Mouse (Mus musculus) heart, embryonic 12.5 days (tissue): Measurements from ENCODE around the gene Gpr108. TPM values are rescaled to one million over a fixed set of nuclear protein-coding genes. Genes with fewer than 3 reads are reported as not detected.

Source experiments
- ATAC-seq: fragments of 200-750 bp; cut with Nextera tagmentation; 2 replicates; pipeline ENCODE4 v1.8.0; 2017; ENCODE audit warnings: moderate TSS enrichment, moderate library complexity; ENCODE audit not compliant: insufficient number of reproducible peaks, low FRiP score
- H3K27ac ChIP-seq: fragments of 300-500 bp; sonication (generic); 2 replicates; pipeline ENCODE4 v1.5.1; 2016; ENCODE audit warnings: mild to moderate bottlenecking, moderate library complexity; ENCODE audit not compliant: poor library complexity, severe bottlenecking
- H3K27me3 ChIP-seq: fragments of 300-500 bp; sonication (generic); replicated peaks from 2 replicates; pipeline ENCODE4 v1.6.1; 2016; ENCODE audit warnings: mild to moderate bottlenecking, moderate library complexity
- H3K36me3 ChIP-seq: fragments of 300-500 bp; sonication (generic); 2 replicates; pipeline ENCODE4 v1.6.1; 2016; ENCODE audit warnings: mild to moderate bottlenecking, moderate library complexity
- H3K4me1 ChIP-seq: fragments of 300-500 bp; sonication (generic); replicated peaks from 2 replicates; pipeline ENCODE4 v1.6.1; 2016; ENCODE audit warnings: mild to moderate bottlenecking
- H3K4me2 ChIP-seq: fragments of 300-500 bp; sonication (generic); 2 replicates; pipeline ENCODE4 v1.6.1; 2016; ENCODE audit warnings: mild to moderate bottlenecking, moderate library complexity
- H3K4me3 ChIP-seq: fragments of 300-500 bp; sonication (generic); 2 replicates; pipeline ENCODE4 v1.5.1; 2016; ENCODE audit warnings: mild to moderate bottlenecking
- H3K9ac ChIP-seq: fragments of 300-500 bp; sonication (generic); 2 replicates; pipeline ENCODE4 v1.6.1; 2016; ENCODE audit warnings: mild to moderate bottlenecking, moderate library complexity
- H3K9me3 ChIP-seq: fragments of 300-500 bp; sonication (generic); replicated peaks from 2 replicates; pipeline ENCODE4 v1.6.1; 2016; ENCODE audit warnings: mild to moderate bottlenecking, moderate library complexity
- WGBS: fragments of 180-500 bp; shearing (Covaris S2); methylation state at CpG from one replicate; pipeline ENCODE4 v1.1.7; 2016; 5-methylcytosine and 5-hydroxymethylcytosine counted together
- polyA plus RNA-seq: library from polyadenylated mRNA; unstranded; fragments of >200 nt; fragmentation: Nextera tagmentation; extraction: Ambion mirVana; gene quantifications from 2 replicates; pipeline ENCODE4 v1.2.1, GENCODE M21; 2016

Gpr108 gene
- polyA plus RNA-seq, 1 experiment from 2014 or later: 24.9 TPM

DNA sequence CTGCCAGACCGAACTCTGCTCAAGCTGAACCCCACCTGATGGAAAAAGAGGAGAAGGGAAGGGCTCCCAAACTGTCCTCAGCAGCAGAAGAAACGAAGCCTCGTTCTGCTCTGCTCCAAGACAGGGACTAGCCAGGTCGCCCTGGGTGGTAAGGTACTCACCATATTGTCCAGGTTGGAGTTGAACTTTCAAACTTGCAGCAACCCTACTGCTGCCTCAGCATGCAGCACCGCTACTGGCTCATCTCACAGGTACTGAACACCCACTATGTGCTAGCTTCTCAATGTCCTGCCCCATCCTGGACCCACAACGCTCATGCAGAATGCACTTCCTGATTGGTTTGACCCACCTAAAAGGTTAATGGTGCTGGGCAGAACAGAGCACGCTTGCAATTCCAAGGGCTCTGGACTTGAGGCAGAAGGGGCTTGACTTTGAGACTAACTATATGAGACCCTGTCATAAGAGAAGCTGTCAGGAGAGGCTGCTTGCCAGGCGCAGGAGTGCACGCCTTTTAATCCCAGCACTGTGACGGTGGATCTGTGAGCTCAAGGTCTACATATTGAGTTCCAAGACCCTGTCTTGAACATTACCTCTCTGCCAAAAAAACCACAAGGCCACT lies 2.8 kb downstream of the Gpr108 start:
- Histone ChIP-seq H3K27me3 (no peaks in the 10 kb centered on the region), H3K36me3 (peaks cover 34% of the 10 kb centered on the region), H3K4me1 (peaks cover 11% of the 10 kb centered on the region), H3K9me3 (peaks cover 3% of the 10 kb centered on the region; the same call in 1 of the 2 replicates), H3K4me3 (no peak overlapping the region), H3K4me2 (no peak overlapping the region), H3K9ac (no peak overlapping the region), H3K27ac (no peak overlapping the region)
- 89% methylated on average over 10 of the region's 10 CpGs for WGBS
- no peak for ATAC-seq

DNA sequence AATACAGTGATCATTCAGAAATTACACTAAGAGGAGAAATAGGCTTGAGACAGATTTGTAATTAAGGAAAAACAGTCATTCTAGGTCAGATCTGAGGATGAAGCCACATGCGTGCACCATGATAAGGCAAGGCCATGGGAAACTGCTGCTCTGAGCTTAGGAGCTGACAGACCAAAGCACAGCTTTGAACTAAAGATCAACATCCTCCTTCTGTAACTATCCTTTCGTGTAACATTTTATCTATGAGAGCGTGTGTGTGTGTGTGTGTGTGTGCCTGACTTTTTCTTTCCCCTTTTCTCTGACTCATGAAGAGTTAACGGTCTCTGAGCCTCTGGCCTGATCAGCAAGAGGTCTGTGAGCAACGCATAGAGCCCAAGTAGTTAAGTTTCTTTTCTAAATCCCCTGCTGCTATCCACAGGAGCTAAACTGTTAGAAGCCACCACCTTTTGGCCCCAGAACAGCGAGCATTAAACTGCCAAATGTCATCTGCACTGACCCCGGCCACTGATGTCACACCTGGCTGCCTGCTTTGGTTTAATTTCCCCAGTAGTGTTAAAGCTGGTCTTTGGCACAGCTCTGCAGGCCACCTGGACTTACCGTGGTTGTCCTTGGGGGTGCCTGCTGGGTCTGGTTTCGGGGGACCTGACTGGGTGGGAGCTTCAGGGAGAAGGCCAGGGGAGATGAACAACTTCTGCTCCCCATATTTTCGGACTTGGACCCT lies 4.4 kb downstream of the Gpr108 start:
- 58% methylated on average over 10 of the region's 10 CpGs for WGBS
- Histone ChIP-seq H3K4me2 (no peak overlapping the region), H3K4me3 (no peak overlapping the region), H3K27me3 (no peaks in the 10 kb centered on the region), H3K9me3 (peaks cover 3% of the 10 kb centered on the region; the same call in 1 of the 2 replicates), H3K9ac (no peak overlapping the region), H3K36me3 (peaks cover 34% of the 10 kb centered on the region), H3K4me1 (peaks cover 10% of the 10 kb centered on the region), H3K27ac (no peak overlapping the region)
- no peak for ATAC-seq

DNA sequence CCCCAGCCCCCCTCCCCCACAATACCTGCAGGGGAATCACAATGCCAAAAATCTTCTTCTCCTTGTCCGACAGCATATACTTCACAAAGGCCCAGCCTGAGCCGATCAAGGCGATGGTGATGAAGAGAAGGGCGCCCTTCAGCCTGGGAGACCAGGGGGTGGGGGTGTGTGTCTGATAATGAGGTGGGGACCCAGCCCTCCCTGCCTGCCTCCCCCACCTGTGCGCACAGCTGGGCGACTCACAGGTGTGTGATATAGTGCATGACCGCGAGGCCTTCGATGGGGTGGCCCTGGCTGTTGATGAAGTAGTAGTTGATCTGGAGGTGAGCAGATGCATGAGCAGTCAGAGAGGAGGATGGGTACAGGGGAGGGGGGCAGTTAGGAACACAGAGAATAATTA lies 11.1 kb downstream of the Gpr108 start:
- H3K9ac ChIP-seq: no peak overlapping the region
- no peak overlapping the region for H3K4me2 ChIP-seq
- WGBS: 87% methylated on average over 9 of the region's 9 CpGs
- H3K36me3 ChIP-seq: peaks cover 49% of the 10 kb centered on the region
- no peak overlapping the region for H3K27ac ChIP-seq
- H3K4me3 ChIP-seq: no peak overlapping the region
- no peak for ATAC-seq
- H3K27me3 ChIP-seq: 0 out of 2 replicates have a peak, but pooled peaks cover 2% of the 10 kb centered on the region
- no peaks in the 10 kb centered on the region for H3K4me1 ChIP-seq
- peaks cover 3% of the 10 kb centered on the region; the same call in 1 of the 2 replicates for H3K9me3 ChIP-seq

DNA sequence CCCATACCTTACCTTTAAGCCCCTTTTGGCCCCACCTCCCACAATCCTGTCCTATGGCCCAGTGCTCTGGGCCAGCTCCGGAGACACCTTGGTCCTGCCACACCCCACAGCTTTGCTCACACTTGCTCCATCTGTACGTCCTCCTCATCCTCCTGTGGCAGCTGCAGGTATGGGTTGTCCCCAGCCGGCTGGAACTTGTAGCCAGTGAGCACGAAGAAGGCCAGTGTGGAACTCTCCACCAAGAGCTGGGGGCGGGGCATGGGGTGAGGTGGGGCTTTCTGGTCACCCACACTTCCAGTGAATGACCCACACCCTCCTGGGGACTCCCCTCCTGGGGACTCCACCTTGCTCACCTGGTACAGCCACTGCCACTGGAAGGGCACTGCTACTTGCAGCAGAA lies 12.4 kb downstream of the Gpr108 start:
- WGBS: 85% methylated on average over 5 of the region's 5 CpGs
- Histone ChIP-seq H3K9me3 (no peaks in the 10 kb centered on the region), H3K4me2 (no peak overlapping the region), H3K9ac (no peak overlapping the region), H3K27me3 (0 out of 2 replicates have a peak, but pooled peaks cover 5% of the 10 kb centered on the region), H3K36me3 (peaks cover 41% of the 10 kb centered on the region), H3K4me1 (no peaks in the 10 kb centered on the region), H3K27ac (no peak overlapping the region), H3K4me3 (no peak overlapping the region)
- ATAC-seq: peak; percentile 23; the same call in 1 of the 2 replicates

DNA sequence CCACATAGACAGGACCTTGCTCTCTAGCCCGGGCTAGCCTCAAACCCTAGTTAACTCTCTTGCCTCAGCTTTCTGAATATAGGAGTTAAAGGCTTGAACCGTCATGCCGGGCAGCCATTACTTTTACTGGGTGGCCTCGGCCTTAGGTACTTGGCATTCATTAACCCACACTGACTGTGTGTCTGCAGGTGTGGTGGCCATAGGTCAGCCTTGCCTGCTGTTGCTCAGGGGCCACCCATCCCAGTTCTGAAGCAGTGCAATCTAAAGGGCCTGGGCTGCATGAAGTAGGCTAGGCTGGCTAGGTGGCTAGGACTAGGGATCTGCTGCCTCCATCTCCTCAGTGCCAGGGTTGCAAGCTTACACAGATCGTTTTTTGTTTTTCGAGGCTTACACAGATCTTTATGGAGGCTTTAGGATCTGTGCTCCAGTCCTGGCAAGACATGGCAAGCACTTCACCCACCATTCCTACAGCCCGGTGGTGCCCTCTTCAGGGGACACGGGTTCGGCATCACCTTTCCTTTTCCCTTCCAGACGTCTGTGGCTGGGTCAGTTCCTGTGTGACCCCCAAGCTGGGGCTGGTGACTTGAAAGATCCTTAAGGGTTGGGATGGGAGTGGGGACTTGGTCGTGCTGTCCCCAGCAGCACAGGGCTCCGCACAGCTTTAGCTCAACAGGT lies 13.9 kb downstream of the Gpr108 start:
- H3K4me3 ChIP-seq: no peak overlapping the region
- H3K4me1 ChIP-seq: no peaks in the 10 kb centered on the region
- no peak overlapping the region for H3K4me2 ChIP-seq
- 0 out of 2 replicates have a peak, but pooled peaks cover 5% of the 10 kb centered on the region for H3K27me3 ChIP-seq
- no peak for ATAC-seq
- H3K27ac ChIP-seq: no peak overlapping the region
- WGBS: 81% methylated on average over 12 of the region's 12 CpGs
- H3K36me3 ChIP-seq: peaks cover 41% of the 10 kb centered on the region
- no peaks in the 10 kb centered on the region for H3K9me3 ChIP-seq
- H3K9ac ChIP-seq: no peak overlapping the region

DNA sequence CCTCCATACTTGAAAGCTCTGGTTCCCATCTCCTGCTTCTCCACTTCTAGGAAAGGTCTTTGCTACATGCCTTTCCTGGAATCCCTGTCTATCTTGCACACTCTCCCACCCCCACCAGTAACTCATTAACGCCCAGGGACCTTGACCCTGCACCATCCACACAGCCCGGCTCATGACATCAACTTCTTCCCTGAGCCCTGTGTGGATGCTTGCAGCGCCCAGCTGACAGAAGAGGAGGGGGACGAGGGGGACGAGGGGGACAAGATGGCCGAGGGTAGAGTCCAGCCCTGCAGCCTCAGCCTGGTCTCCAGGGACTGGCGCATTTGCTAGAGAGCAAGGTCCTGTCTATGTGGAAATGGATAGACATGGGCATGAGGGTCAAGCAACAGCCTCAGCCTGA lies 15.2 kb downstream of the Gpr108 start:
- ATAC-seq: no peak
- no peaks in the 10 kb centered on the region for H3K4me1 ChIP-seq
- no peak overlapping the region for H3K27ac ChIP-seq
- H3K4me2 ChIP-seq: no peak overlapping the region
- 0 out of 2 replicates have a peak, but pooled peaks cover 5% of the 10 kb centered on the region for H3K27me3 ChIP-seq
- no peaks in the 10 kb centered on the region for H3K9me3 ChIP-seq
- peaks cover 39% of the 10 kb centered on the region for H3K36me3 ChIP-seq
- no peak overlapping the region for H3K4me3 ChIP-seq
- no peak overlapping the region for H3K9ac ChIP-seq
- 41% methylated on average over 7 of the region's 7 CpGs for WGBS

DNA sequence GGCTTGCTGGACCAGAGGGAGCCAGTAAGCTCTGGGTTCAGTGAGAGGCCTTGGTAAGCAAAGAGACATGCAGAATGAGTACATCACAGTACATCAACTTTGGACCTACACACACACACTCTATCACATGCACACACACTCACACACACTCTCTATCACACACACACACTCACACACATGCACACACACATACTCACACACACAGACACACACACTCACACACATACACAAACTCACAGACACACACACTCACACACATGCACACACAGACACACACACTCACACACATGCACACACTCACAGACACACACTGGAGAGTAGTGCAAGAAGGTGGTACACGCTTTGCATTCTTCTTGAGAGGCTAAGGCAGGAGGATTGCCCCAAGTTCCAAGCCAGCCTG lies 16.0 kb downstream of the Gpr108 start:
- H3K4me2 ChIP-seq: no peak overlapping the region
- H3K36me3 ChIP-seq: peaks cover 31% of the 10 kb centered on the region
- ATAC-seq: no peak
- H3K9me3 ChIP-seq: no peaks in the 10 kb centered on the region
- H3K4me1 ChIP-seq: no peaks in the 10 kb centered on the region
- 75% methylated on average over 1 of the region's 1 CpGs for WGBS
- H3K4me3 ChIP-seq: no peak overlapping the region
- no peak overlapping the region for H3K9ac ChIP-seq
- 0 out of 2 replicates have a peak, but pooled peaks cover 5% of the 10 kb centered on the region for H3K27me3 ChIP-seq
- no peak overlapping the region for H3K27ac ChIP-seq

DNA sequence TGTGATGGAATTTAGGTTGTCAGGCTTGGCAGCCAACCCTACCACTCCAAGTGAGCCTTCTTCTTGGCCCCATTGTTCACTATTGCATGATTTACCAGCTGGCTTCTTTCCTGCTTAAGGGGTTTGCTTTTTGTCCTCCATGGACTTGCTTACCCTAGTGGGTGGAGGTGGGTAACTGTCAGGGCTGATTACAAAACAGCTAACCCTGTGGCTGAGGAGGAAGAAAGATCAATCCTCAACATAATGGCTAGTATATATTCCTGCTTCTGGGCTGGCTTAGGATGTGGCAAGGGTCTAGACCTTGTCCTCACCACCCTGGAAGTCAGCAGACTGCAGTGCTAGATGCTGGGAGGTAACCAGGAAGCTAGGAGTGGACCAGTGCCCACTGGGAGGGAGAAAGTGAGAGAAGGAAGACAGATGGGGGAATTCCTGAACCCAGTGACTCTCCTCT lies 16.9 kb downstream of the Gpr108 start:
- no peak for ATAC-seq
- peaks cover 13% of the 10 kb centered on the region for H3K27me3 ChIP-seq
- no peak overlapping the region for H3K27ac ChIP-seq
- no peak overlapping the region for H3K9ac ChIP-seq
- 0 out of 2 replicates have a peak, but pooled peaks cover under 1% of the 10 kb centered on the region for H3K4me1 ChIP-seq
- H3K4me2 ChIP-seq: no peak overlapping the region
- no peak overlapping the region for H3K4me3 ChIP-seq
- H3K9me3 ChIP-seq: no peaks in the 10 kb centered on the region
- peaks cover 22% of the 10 kb centered on the region for H3K36me3 ChIP-seq

DNA sequence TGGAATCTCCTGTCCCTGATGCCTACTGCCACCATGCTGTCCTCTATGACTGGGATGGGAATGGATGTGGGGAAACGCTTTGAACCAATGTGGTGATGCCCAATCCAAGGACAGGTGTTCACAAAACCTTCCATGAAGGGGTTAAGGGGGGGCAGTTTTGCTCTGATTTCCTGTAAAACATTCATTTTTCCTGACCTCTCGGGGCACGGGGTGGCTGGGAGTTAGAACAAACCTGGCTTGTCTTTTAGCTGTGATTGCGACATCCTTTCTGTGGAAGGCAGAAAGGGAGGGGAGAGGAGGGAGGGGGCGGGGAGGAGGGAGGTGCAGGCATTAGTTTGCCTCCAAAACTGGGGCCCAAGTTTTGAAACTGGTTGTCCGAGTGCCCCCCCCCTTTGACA lies 17.5 kb downstream of the Gpr108 start:
- Histone ChIP-seq H3K9ac (no peak overlapping the region), H3K27me3 (peaks cover 15% of the 10 kb centered on the region), H3K27ac (no peak overlapping the region), H3K9me3 (no peaks in the 10 kb centered on the region), H3K36me3 (peaks cover 16% of the 10 kb centered on the region), H3K4me1 (0 out of 2 replicates have a peak, but pooled peaks cover 3% of the 10 kb centered on the region), H3K4me3 (no peak overlapping the region), H3K4me2 (no peak overlapping the region)
- ATAC-seq: no peak
- 40% methylated on average over 6 of the region's 6 CpGs for WGBS

DNA sequence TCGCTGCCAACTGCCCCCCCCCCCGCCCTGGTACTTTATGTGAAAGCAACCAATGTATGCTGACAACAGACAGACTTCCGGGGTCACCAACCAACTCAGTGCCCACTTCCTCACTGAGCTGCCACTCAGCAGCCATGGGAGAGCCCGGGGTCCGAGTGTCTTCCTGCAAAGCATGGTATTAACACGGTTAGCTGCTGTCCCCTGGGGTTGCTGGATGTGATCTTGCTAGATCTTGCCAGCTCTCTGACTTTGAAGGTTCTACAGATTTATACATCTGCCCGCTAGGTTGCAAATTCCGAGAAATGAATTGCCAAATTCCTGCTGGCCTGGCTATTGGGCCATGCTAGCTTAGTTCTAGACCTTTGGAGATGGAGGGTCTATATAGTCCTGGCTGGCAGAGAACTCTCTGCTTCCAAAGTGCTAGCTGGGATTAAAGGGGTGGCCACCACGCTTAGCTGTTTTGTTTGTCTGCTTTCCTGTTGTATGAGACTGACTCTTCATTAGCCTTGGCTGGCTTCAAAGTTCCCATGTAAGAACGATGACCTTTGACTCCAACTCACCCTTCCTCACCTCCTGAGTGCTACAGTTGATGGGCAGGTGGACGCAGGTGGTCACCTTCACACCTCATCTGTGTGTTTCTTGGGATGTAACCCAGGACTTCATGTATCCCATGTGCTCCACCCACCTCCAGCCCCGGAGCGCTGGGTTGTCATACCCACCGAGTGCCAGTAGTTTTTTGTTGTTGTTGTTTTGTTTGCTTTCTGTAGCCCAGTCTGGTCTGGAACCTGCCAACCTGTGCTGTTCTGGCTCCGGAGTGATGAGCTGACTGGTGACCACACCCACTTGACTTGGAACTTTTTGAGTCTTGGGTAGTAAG lies 18.2 kb downstream of the Gpr108 start:
- Histone ChIP-seq H3K4me1 (0 out of 2 replicates have a peak, but pooled peaks cover 3% of the 10 kb centered on the region), H3K4me2 (no peak overlapping the region), H3K9me3 (no peaks in the 10 kb centered on the region), H3K36me3 (peaks cover 10% of the 10 kb centered on the region), H3K27me3 (peaks cover 18% of the 10 kb centered on the region), H3K27ac (no peak overlapping the region), H3K4me3 (no peak overlapping the region), H3K9ac (no peak overlapping the region)
- WGBS: 72% methylated on average over 15 of the region's 15 CpGs
- ATAC-seq: no peak
